Mouse (Mus musculus) lung, adult 2 months (tissue): ENCODE measurements around the gene Id2.

Source experiments
- CTCF ChIP-seq: fragments of 200-500 bp; IDR thresholded peaks from 2 replicates; pipeline ENCODE4 v1.5.1; 2011; ENCODE audit warnings: mild to moderate bottlenecking, low read length, control low read depth; ENCODE audit not compliant: insufficient read depth
- POLR2A ChIP-seq: fragments of 200-500 bp; IDR thresholded peaks from 2 replicates; pipeline ENCODE4 v1.6.1; 2011; ENCODE audit warnings: low read depth, mild to moderate bottlenecking, control low read depth, low read length, borderline replicate concordance; ENCODE audit errors: extremely low read depth

DNA sequence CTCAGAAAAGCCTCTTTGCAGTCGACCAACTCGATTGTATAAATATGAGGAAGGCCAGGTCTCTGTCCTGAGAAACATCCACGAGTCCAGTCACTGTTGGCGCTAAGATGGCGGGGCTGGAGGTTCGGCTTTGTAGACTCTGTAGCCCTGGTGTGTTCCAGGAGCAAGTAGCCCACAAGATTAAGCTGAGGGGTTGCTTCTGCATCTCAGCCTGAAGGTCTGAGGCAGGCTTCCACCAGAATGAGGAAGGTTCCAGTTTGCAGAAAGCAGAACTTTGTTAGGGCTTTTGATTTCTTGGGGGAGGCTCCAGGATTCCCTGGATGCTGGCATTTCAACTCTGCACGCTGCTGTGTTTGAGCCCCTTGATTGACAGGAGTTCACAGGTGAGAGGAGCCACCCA is 45.3 kb upstream of the Id2 start:
- no peak for TF ChIP-seq CTCF
- TF ChIP-seq POLR2A = no peak
